In the genomic region with DNA sequence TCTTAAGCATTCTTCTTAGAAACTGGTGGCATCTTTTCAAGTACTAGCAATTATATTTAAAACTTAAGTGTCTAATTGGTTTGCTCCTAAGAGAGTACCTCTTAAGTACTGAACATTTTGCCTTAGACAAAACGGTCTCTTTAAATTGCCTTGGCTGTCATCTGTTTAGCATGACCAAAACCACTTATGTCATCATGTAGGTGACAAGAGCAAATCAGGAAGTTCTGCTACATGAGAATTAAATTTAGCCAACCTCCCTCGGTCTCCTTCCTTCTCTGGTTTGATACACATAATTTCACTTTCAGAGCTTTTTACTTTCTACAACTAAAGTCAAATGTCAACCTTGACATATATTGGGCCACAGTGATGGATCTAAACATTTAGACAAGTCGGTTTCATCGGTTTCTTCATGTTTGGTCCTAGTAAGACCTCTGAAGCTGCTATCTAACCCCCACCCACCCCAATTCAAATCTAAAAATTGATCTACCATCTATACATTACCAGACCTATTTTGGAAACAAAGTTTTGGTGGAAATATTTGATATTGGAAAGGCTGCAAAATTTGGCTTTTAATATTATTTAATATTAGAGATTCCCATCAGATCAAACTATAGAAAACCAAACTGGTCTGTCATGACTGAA, we compare ENCODE assay signal across 8 mouse cellular contexts. TPM values are rescaled to one million over a fixed set of nuclear protein-coding genes. Genes with fewer than 3 reads are reported as not detected.
A peak's percentile ranks its signal among the peaks of the same experiment; 100 is the strongest.
DNase-seq lines count a peak whose midpoint lies in the region; ATAC-seq and TF ChIP-seq lines count a peak whose summit lies in the region.

No protein-coding gene starts in this region.

- peak overlapping the region; percentile 95; the same call in 1 of the 2 replicates for H3K27ac ChIP-seq in heart, adult 2 months

- H3K4me3 ChIP-seq in heart, adult 2 months, result peak overlapping the region; percentile 68
- H3K4me3 ChIP-seq in megakaryocyte, embryonic 14.5 days (replicated peaks), result peak overlapping the region; percentile 99

- no peak for DNase-seq in heart, adult 2 months
- no peak for DNase-seq in heart, postnatal 25 days (ENCODE audit: low spot score)
- no peak for DNase-seq in urinary bladder, adult 18-20 months (ENCODE audit: low spot score in 2 of 2)
- DNase-seq in layer of hippocampus, adult 9-11 months, result no peak
- no peak for DNase-seq in cerebellum, adult 11-12 months

- intact Hi-C loops in heart, adult 2 months (cut with DNase I), result loop anchor here (1.0 to 5.0 kb wide), 2 partner anchors 11 to 121 kb away; no protein-coding TSS in a partner anchor
- intact Hi-C loops in heart, postnatal 25 days (cut with DNase I), result loop anchor here (5.0 kb wide), 1 partner anchor 61 kb away; the partner anchor contains the start of gene Stx6

- no peak overlapping the region for H3K9ac ChIP-seq in heart, adult 2 months (ENCODE audit: low read depth, low read length)

- TF ChIP-seq EP300 in heart, adult 2 months (IDR thresholded peaks at IDR 0.05; ENCODE audit: insufficient read depth, low read depth, low read length), result no peak

- H3K9me3 ChIP-seq in megakaryocyte, embryonic 14.5 days, result no peaks in the 10 kb centered on the region

- TF ChIP-seq CTCF in heart, adult 2 months (IDR thresholded peaks at IDR 0.05), result no peak

- ATAC-seq in CD4-positive, CD25-positive, alpha-beta regulatory T cell, adult 4 months, result peak; percentile 9
- peak; percentile 41 for ATAC-seq in granulocyte monocyte progenitor cell, adult 5-6 weeks (replicated peaks; ENCODE audit: poor library complexity, severe bottlenecking)

- peaks cover 19% of the 10 kb centered on the region for H3K36me3 ChIP-seq in heart, adult 2 months (ENCODE audit: control insufficient read depth, insufficient read depth, low read length)
- peaks cover 13% of the 10 kb centered on the region for H3K36me3 ChIP-seq in megakaryocyte, embryonic 14.5 days (replicated peaks; ENCODE audit: low read length)

- peaks cover 16% of the 10 kb centered on the region for H3K4me1 ChIP-seq in heart, adult 2 months (ENCODE audit: control insufficient read depth, insufficient read depth, low read length)
- H3K4me1 ChIP-seq in megakaryocyte, embryonic 14.5 days, result peaks cover 46% of the 10 kb centered on the region

- 0 out of 2 replicates have a peak, but pooled peaks have one; percentile 7 for TF ChIP-seq POLR2A in heart, adult 2 months (IDR thresholded peaks at IDR 0.05; ENCODE audit: insufficient read depth, low read depth, low read length)

- peaks cover 5% of the 10 kb centered on the region; the same call in 1 of the 2 replicates for H3K79me2 ChIP-seq in heart, adult 2 months (replicated peaks; ENCODE audit: control insufficient read depth, insufficient read depth, low read length)

- H3K27me3 ChIP-seq in heart, adult 2 months (ENCODE audit: control insufficient read depth, insufficient read depth, low read length), result no peaks in the 10 kb centered on the region
- H3K27me3 ChIP-seq in megakaryocyte, embryonic 14.5 days (replicated peaks), result no peaks in the 10 kb centered on the region

- 48% methylated on average over 4 of the region's 4 CpGs for WGBS in heart, adult 2 months

RNA-seq across cellular contexts. Expression of gene Ier5, which starts 2.7 kb away (rescaled TPM):
- 10 to 100 TPM; 12.5 to 16.8 TPM for total RNA-seq in heart, adult 2 months (2021)
- polyA plus RNA-seq in heart, adult 2 months (2012; rRNA removed), result 9.8 and 13.5 TPM in 2 replicates
- 10 to 100 TPM; 12.7 to 16.5 TPM for total RNA-seq in heart, postnatal 25 days (2021)
- 10 to 100 TPM in 1 of 2 experiments, 1 to 10 TPM in 1; 4.9 to 12.6 TPM for polyA plus RNA-seq in CD4-positive, CD25-positive, alpha-beta regulatory T cell, adult 4 months (2017; shearing (Covaris generic))
- total RNA-seq in granulocyte monocyte progenitor cell, adult 5-6 weeks (2014; fragmentation: Nextera tagmentation), result 0.32 and 2.9 TPM in 2 replicates
- total RNA-seq in granulocyte monocyte progenitor cell, adult 5-6 weeks (2017), result 3.2 and 4.4 TPM in 2 replicates
- 33.6 and 49.8 TPM in 2 replicates for polyA plus RNA-seq in megakaryocyte, embryonic 14.5 days (2012; ENCODE audit: insufficient read depth, low replicate concordance)

RNA-seq across cellular contexts. Expression of gene Mr1, which starts 49.9 kb away (rescaled TPM):
- 1 to 10 TPM; 6.5 to 6.7 TPM for total RNA-seq in heart, adult 2 months (2021)
- polyA plus RNA-seq in heart, adult 2 months (2012; rRNA removed), result 6.1 and 11.9 TPM in 2 replicates
- 1 to 10 TPM; 5.9 to 6.4 TPM for total RNA-seq in heart, postnatal 25 days (2021)
- polyA plus RNA-seq in CD4-positive, CD25-positive, alpha-beta regulatory T cell, adult 4 months (2017; shearing (Covaris generic)), result 10 to 100 TPM; 17.9 to 26.0 TPM
- 4.7 and 4.8 TPM in 2 replicates for total RNA-seq in granulocyte monocyte progenitor cell, adult 5-6 weeks (2014; fragmentation: Nextera tagmentation)
- 3.6 and 4.1 TPM in 2 replicates for total RNA-seq in granulocyte monocyte progenitor cell, adult 5-6 weeks (2017)
- polyA plus RNA-seq in megakaryocyte, embryonic 14.5 days (2012; ENCODE audit: insufficient read depth, low replicate concordance), result 1.1 TPM in 1 of 2 replicates, not detected in the other
